Mouse (Mus musculus): ENCODE results near the gene Phlda1.
A peak's percentile ranks its signal among the peaks of the same experiment; 100 is the strongest.
"Not testable (repeated sequence)": the region's sequence is repeated elsewhere in the genome, so short reads cannot be mapped to it uniquely, and the experiment has no call there.

The Phlda1 gene

DNA sequence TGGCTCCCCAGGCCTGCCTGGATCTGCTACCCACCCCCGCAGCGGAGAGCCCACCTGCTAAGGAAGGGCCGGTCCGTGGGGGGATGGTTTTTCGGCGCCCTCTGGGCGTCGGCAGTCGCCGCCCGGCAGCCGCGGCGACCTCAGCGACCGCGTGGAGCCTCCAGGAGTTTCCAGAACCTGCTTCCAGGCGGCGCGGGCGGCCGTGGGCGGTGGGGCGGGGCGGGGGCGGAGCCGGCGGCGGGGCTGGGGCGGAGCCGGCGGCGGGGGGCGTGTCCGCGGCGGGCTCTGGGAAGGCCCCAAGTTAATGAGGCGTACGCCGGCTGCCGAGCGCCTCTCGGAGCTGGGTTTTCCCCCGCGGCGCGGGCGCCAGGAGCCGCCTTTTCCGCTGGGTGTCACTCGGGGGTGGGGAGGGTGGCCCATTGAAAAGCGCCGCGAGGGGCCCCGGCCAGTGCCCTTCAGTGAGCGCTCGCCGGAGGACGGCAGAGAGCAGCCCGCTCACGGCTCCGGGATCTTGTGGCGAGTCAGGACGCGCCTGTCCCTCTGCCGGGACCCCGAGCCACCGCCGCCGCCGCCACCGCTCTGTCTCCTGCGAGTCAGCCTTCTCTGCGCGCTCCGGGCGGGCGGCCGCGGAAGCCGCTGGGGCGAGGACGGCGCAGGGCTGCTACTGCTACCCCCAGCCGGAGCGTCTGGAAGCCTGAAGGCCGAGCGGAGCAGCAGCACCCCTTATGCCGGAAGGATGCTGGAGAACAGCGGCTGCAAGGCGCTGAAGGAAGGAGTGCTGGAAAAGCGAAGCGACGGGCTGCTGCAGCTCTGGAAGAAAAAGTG is at the start of gene Phlda1:
Gene Phlda1, plus strand, starts transcription at position 186 of the 825 bp plus-strand sequence.
- DNase-seq (ENCODE audit: low read depth) = peak; percentile 76

DNA sequence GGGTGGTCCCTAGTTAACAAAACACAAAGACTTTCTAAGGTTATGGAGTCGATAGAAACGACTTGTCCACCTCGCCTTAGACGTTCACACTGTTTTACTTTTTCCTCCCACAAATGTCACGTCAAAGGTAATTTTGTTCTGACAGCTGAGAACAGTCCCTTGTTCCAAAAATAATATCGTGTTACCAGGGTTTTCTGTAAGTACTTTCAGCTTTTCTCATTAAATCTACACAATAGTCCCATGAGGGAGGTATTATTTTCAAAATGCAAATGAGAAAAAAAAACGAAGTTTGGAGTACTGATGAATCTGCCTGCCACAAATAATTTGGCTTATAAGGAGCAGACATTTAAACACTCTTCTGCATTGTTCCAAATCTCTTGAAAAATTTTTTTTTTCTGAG is 48.0 kb upstream of the Phlda1 start:
- DNase-seq (ENCODE audit: low read depth) = no peak

DNA sequence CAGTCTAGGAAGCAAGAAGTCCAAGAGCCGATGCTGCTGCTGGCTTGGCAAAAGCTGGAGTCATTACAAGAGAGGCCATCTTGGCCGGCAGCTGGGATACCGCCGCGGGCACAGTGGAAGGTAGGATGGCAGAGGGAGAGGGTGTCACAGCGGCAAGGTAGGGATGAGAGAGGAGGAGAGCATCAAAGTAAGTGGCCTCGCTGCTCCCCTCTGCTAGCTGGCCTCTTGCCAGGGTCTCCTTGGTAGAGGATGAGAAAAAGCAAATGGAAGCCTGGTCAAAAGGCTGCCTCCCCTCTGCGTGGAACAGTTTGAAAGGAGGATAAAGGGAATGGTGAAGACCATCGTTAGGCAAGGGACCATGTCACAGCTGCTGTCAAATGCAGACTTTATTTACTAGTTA is 47.0 kb upstream of the Phlda1 start:
- DNase-seq (ENCODE audit: low read depth) = no peak

DNA sequence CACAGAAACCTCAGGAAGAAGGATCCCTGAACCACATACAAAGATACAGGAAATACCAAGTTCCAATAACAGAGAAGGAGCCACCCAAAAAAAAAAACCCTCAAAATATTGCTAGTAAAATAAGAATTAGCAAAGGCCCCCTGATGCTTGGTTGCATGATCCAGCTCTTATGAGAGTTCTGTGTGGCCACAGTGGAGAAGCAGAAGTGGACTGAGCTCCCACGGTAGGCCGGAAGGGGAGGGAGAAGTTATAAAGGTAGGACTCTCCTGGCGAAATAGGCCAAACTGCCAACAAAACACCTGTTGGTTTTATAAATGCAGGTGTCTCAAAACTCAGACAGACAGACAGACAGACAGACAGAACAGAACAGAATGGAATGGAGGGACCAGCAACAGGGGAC is 46.2 kb upstream of the Phlda1 start:
- no peak for DNase-seq (ENCODE audit: low read depth)

DNA sequence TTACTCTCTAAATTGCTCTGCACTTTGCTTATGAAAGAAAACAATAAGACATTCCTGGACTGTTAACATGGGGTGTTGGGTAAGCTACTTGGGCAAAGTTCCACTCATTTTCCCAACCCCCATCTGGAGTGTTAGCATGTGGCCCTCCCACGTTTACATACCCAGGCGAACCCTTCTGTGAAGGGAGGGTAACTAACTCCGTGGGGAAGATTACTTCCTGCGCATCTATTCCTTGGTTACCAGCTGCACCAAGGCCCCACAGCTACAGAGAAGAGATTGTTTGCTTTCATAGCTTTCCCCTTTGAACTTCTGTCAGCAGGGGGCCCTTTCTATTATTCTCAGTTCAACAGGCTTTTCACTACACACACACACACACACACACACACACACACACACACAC is 45.7 kb upstream of the Phlda1 start:
- DNase-seq (ENCODE audit: low read depth) = peak; percentile 45

DNA sequence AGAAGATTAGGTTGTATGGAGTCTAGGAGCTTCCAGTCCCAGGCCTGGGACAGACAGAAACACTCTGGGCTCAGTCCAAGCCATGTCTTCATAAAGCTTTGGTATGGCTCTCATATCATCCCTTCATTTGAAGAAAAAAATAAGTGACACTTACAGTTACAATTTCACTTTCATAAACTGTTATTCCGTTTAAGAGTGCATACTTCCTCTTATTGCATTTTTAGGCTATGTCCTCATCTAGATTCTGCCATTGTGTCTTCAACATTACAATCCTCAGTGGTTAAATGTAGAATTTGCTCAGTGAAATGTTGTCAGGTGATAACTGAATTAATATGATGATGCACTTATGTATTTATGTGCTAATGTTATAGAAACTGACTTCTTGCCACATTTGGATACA is 41.3 kb upstream of the Phlda1 start:
- DNase-seq (ENCODE audit: low read depth) = no peak

DNA sequence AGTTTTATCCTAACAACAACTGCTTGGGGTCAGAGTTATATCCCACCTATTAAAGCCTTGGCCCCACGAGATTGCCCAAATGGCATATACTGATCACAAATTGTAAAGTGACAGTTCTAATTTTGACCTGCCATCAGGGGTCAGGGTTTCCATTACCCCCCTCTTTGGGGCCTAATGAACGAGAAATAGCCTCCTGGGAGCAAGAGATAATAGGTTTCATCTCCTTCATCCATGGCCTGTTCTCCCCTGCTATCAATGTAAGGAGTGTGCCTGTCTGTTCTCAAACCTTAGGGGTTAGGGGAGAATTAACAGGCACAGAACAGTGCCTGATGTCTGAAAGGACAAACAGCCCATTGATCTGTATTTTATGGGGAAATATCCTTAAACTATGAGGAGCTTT is 40.7 kb upstream of the Phlda1 start:
- DNase-seq (ENCODE audit: low read depth) = no peak

DNA sequence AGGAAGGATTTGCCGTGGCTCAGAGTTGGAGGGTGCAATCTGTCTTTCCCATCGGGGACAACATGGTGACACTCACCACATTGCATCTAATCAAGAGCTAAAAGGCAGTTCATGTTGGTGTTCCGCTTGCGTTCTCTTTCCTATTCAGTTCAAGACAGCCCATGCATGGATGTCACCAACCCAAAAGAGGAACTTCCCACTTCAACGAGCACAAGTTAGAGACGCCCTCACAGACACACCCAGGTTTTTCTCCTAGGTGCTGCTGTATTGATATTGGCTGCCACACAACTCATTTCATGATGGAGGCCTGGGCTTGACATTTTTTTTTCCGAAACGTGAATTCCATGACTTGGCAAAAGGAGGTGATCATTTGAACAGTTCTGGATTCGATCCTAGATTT is 34.9 kb upstream of the Phlda1 start:
- no peak for DNase-seq (ENCODE audit: low read depth)

DNA sequence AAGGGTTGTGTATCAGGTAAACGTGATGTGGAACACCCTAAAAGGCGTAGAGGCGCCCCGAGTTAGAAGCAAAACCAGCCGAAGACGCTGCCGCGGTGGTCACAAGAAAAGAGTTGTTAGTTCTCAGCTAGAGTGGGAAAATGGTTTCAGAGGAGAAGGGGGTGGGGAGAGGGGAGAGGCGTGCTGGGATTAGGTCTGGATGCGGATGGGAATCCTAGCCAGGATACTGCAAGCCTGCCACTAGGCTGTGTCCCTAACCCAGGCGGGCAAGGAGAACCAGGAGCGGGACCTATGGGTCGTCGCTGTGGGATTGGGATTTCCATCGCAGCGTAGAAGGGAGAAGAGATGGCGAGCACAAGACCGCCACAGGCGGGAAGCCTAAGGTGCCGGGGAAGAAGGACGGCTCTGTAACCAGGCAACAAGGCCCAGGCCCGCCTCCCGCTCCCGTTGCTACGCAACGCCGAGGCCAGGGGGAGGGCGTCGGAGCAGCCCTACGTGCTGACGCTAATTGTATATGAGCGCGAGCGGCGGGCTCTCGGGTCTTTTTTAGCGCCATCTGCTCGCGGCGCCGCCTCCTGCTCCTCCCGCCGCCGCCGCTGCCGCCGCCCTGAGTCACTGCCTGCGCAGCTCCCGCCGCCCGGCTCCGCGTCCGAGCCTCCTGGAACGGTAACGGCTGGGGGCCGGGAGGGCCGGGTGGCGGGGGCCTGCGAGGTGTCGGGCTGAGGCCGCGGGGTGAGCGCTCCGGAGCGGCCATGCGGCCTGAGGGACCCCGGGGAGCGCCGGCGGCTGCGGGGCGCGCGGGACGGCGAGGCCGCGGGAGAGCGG is 33.2 kb upstream of the Phlda1 start, which contains the start of gene Nap1l1:
Gene Nap1l1, plus strand, starts transcription at position 538 of the 825 bp plus-strand sequence.
- DNase-seq (ENCODE audit: low read depth) = peak; percentile 90

DNA sequence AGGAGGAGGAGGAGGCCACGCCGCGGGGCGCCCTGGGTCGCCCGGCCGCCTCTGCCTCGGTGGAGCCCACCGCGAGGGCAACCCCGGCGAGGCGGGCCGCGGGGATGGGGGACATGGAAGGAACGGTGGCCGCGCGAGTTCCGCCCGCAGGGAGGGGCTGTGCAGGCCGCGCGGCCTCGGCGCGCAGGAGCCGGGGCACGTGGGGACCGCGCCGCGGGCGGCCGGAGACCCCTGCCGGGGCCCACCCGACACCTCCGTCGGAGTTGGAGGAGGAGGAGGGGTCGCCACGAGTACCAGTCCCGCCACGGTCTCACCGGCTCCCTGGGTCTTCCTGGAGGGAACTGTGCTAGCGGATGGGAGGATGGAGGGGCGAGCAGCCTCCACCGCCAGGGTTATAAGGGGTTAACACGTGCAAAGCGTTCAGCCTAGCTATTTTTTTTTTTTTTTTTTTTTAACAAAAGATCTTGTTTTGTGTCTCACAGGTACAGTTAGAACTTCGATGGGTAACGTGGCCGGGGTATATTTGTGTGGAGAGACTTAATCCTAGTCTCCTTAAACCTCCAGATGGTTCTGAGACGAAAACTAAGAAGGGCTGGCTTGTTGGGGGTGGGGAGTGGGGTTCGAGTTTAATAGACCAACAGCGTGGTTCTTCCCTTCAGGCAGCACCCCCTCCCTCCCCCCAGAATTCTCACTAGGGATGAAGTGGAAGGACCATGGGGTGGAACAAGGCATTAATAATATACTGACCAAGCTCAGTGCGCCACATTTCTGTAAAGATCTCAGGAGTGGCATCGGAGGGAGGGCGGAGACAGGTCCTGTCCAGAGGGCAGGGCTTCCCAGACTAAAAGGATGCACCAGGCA is 32.3 kb upstream of the Phlda1 start:
- no peak for DNase-seq (ENCODE audit: low read depth)

DNA sequence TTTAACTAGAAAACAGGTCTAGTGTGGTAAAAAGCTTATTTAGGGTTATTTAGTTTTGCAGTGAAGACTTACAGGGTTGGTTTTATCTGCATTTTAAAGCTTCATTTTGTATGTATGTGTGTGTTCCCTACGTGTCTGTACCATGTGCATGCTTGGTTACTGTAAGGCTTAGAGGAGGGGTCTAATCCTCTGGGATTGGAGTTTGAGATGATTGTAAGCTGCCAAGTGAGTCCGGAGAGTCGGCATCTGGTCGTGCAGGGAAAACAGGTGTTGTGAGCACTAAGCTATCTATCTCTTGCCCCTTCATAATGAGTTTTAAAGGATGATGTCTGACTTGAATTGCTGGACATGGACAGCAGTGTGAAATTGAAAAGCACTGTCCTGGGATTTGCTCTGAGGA is 29.8 kb upstream of the Phlda1 start:
- no peak for DNase-seq (ENCODE audit: low read depth)

DNA sequence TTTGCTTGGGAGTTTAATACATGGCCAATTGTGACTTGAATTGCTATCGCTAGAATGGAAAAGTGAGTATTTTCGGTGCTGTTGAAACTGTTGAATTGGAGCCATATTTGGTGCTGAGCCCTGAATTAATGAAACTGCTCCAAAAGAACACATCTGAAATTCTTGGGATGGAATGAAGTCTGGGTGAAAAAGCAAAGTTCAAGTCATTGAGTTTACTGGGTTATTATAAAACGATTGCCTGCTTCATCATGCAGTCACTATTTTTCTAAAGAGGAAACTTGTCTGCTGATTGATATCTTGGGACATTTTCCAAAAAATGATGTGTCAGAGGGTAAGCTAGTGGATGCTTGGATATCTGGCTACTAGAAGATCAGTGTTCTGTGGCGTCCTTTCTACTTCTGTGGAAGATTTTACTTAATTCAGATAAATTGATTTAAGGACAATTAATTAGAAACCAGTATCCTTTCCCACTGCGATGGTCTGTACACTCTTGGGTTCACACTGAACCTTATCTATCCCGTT is 29.0 kb upstream of the Phlda1 start:
- DNase-seq (ENCODE audit: low read depth) = no peak

DNA sequence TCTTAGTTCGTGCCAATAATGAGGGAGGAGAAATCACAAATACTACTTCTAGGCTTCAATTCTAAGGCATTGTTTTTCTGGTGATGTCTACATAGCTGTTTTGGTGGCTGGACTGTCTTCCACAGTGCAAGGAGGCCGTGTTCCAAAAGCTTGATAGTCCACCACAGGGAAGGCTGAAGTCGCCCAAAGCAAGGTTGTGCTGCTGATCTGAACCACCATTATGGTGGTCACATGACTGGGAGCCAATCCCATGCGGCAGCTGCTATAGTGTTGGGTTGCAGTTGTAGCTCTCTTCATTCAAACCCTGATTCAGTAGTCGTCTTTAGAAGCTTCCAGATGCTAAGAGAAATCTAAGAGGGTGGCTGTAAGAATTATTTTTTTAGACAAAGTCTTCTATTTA is 26.5 kb upstream of the Phlda1 start:
- no peak for DNase-seq (ENCODE audit: low read depth)

DNA sequence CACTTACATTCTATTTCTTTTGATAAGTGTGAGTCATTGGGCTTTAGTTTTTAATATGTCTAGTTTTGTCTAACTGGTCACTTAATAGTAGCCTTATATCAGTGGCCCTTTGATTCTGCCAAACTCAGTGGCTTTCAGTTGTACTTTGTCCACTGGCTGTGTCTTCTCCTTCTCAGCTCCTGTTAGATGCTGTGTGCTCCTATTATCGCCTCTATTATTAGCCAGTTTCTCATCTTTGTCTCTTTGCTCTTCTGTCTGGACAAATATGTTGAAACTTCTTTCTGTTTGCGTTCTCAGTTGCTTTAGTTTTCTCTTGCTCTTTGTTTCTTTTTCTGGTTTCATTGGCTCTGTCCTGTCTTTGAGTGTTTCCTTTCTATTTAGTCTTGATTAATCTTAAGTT is 23.4 kb upstream of the Phlda1 start:
- DNase-seq (ENCODE audit: low read depth) = no peak

DNA sequence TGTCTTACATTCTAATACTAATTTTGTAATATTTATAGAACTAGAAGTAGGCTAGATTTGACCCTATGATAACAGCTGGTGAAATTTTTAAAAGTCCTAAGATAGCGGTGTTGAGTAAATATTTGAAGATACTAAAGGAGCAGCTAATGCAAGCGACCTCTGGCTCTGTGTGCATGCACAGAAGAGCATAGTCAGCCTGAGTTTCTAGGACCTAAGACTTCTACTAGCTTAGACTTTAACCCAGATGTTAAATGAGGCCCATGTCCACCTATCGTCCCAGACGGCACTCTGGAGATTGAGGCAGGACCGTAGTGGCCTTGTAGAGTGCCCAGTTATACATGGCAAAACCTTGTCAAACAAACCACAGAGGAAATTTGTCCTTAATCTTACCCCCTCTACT is 22.0 kb upstream of the Phlda1 start:
- DNase-seq (ENCODE audit: low read depth) = no peak

DNA sequence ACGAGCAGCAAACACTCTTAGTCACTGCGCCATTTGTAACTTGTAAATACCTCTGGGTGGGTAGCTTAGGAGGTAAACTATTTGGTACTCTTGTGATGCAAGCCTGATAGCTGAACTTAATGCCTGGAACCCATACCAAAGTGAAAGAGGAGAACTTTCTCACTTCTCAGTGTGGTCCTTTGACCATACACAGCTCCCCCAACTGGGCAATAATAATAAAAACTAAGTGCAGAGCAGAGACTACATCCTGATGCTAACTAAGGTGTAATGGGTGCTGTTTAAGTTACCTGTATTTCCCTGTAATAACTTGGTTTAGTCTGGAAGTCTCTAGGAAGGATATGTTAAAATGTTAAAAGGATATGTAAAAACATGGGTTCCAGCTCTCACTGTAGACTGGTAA is 17.3 kb upstream of the Phlda1 start:
- no peak for DNase-seq (ENCODE audit: low read depth)

DNA sequence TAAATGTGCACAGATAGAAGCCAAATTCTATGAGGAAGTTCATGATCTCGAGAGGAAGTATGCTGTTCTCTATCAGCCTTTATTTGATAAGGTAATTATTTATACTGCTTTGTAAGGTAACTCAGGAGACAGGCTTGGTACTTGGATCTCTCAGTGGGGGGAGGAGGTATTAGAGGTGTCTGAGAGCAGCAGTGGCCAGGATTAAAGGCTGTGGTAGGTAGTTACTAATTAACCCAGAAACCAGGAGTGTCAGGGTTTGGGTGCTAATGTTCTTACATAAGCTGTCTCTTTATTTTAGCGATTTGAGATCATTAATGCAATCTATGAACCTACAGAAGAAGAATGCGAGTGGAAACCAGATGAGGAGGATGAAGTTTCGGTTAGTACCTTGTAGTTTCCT is 16.0 kb upstream of the Phlda1 start:
- not testable (repeated sequence) for DNase-seq (ENCODE audit: low read depth)

DNA sequence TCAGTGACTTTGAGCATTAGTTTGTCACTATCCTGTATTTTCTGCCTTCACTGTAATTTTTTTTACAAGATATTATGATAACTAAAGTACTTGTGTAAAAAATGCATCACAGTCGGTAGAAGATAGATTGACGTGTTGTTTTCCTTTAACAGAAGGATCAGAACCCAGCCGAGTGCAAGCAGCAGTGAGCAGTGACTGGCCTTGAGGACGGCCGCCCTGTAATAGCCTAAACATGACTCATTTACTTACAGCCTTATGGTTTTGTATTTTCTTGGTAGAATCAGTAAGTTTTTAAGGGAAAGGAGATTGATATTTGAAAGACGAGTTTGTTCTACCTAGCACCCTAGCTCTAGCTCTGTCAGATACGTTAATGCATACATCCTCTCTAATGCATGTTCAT is 10.2 kb upstream of the Phlda1 start:
- DNase-seq (ENCODE audit: low read depth) = no peak

DNA sequence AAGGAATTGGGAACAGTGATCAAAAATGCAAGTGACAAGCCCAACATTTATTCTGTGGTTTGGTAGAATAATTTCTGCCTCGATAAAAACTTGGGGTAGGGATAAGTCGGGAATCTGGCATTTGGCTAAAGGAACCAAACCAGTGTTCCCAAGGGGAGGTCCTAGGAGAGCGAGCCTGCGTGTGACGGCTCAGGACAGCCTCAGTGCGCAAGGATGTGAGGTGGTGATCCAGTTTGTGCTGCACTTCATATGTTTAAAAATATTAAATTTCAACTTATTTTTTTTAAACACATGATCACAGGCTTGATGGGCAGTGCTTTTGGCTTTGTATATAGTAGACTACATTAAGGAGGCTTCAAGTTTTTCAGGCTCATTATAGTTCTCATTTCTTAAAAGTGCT is 6.2 kb upstream of the Phlda1 start:
- no peak for DNase-seq (ENCODE audit: low read depth)

DNA sequence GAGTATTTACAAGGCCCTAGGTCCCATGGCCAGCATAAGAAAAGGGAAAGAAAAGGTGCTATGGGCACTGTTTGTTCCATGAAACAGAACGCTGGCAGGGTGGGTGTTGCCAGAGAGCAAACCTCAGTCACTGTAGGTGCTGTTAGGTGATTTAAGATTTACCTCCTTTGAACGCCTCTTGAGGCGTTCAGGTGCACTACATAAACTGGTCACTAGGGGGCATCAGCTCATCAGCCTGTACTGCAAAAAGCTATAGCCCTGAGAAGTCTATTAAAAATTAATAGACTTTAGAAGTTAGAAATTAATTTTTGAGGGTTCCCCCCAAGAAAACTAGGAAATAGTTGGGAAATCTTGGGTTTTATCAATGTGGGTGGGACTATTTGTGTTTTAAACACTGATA is 3.0 kb upstream of the Phlda1 start:
- DNase-seq (ENCODE audit: low read depth) = no peak

DNA sequence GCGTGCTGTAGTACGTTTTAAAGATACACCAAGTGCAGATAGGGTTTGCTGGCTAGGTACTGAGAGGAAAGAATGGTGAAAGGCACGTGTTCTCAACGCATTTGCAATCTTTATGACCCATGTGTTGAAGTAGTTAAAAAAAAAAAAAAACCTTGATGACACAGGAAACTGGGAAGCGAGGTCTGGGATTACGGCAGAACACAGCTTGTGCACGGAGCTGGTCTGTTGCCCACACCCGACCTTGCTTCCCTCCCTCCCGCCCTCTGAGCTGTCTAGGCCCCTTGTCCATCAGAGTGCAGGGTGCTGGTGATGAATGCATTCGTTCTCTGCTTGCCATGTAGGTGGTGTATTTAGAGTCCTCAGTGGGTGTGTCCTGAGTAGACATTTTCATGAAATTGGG is 2.4 kb upstream of the Phlda1 start:
- DNase-seq (ENCODE audit: low read depth) = no peak

DNA sequence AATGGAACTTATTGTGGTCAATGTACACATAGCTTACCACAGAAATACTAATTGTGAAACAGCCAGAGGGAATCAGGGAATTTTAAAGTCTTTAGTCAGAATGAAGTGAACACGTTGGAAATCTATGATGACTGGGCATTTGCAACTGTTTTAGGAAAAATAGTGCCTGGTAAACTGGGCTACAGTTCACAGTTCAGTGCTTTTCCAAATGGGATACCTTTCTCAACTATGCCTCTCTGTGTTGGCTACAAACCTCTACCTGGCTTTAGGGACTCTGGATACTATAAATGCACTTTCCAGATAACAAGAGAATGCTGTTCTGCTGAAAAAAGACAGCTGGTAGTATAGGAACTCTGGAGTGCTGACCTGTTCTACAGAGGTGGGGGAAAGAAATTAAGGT is 1.5 kb upstream of the Phlda1 start:
- DNase-seq (ENCODE audit: low read depth) = no peak

Data from fibroblast of lung, adult 2 months (primary cell).